In the genomic region with DNA sequence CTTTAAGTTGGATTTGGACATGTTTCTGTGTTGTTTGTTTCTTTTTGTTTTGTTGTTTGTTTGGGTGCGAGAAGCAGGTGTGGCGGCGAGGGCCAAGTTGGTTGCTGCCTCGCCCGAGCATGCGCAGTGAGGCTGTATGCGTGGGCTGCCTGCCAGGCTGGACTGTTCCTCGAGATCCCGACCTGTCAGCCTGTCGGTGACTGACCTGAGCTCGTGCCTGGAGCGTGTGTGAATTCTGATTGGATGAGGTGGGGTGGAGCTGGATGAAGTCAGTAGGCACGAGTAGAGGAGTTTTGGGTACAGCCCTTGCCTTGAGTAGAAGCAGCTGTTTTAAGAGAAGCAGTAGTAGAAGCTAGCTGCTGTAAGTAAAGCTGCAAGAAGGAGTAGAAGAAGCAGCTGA, we compare ENCODE assay signal across 9 mouse cellular contexts.
"Had no signal": no experiment of that assay in that cellular context is flagged by ENCODE, and none has a peak within 500 bp of the region (broad histone marks: within the 10 kb centered on the region; RNA-seq: fewer than 3 reads in every experiment).

No protein-coding gene starts in this region.

- H3K9me3 ChIP-seq: limb, embryonic 12.5 days; liver, embryonic 15.5 days; neural tube, embryonic 12.5 days had no signal

- H3K27ac ChIP-seq: layer of hippocampus, adult 2 months; limb, embryonic 12.5 days; liver, embryonic 15.5 days; neural tube, embryonic 12.5 days had no signal

- H3K4me2 ChIP-seq: limb, embryonic 12.5 days; liver, embryonic 15.5 days; neural tube, embryonic 12.5 days had no signal

- H3K4me1 ChIP-seq: limb, embryonic 12.5 days; liver, embryonic 15.5 days; neural tube, embryonic 12.5 days had no signal

- DNase-seq: midbrain, embryonic 14.5 days; retina, postnatal 1 day; right cerebral cortex, postnatal 4 days; thymus, adult 18-20 months had no signal

- ATAC-seq: lung, postnatal 0 days had no signal

- H3K9ac ChIP-seq: limb, embryonic 12.5 days; liver, embryonic 15.5 days; neural tube, embryonic 12.5 days had no signal

- H3K4me3 ChIP-seq: layer of hippocampus, adult 2 months; limb, embryonic 12.5 days; liver, embryonic 15.5 days; neural tube, embryonic 12.5 days had no signal

- H3K27me3 ChIP-seq: limb, embryonic 12.5 days; liver, embryonic 15.5 days; neural tube, embryonic 12.5 days had no signal
